Mouse (Mus musculus): ENCODE measurements around the gene Gm3005. TPM values are rescaled to one million over a fixed set of nuclear protein-coding genes. Genes with fewer than 3 reads are reported as not detected.

The Gm3005 gene
- not detected for total RNA-seq (2023)

DNA sequence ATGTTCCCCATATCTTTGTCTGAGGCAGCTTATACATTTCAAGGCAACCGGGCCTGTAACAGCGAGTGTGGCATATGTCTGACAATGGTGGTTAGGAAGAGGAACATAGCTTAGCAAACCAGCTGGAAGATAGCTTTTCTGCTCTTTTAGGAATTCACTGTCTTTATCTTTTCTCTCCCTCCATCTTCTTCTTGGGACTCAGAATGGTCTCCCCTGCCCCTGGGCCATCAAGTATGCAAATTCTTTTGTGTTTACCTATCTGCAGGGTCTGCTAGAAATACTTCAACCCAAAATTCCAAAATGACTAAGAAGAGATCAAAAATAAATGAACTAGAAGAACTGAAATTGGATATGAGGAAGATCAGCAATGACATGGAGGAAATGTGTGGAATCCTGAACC, at the start of gene Gm3005:
Gene Gm3005 (plus strand): TSS at position 301 of the 400 bp plus-strand sequence.

DNA sequence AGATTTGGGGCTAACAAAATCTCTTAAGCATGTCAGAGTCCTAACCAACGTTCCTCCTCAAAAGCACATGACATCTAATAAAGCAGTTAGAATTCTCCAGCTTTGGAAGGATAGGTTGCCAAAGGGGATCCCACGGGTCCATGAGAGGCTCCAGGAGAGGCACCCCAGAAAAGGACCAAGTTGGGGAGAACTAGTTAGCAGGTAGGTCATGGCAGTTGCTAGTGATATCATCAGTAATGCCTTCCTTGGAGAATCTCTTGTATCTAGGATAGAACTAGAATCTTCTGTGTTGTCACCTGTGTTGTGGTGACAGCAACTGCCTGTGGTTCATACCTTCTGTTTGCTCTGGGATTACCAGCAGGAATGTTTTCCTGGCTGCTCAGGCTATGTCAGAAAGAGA, 33.1 kb upstream of the Gm3005 start, which contains the start of gene Gm10413:
Gene Gm10413 (plus strand): TSS at position 301 of the 400 bp plus-strand sequence.

DNA sequence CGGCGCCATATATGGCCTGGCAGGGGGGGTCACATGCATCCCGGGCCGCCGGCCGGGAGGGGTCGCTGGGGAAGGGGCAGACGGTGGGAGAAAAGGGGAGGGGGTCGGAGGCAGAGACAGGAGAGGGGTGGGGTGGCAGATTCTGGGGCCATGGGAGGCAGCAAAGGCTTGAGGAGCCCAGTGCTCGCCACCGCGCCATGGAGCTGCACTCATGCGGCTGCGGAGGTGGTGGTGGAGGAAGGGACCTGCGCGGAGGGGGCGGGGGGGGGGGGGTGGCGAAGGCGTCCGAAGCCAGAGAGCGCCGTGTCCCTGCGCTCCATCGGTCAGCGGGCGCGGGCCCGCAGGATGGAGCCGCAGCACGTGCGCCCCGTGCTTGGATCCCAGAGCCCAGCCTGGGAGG, 15.6 kb upstream of the Gm3005 start, which contains the start of gene Gm10409:
Gene Gm10409 (plus strand): TSS at position 301 of the 400 bp plus-strand sequence.

DNA sequence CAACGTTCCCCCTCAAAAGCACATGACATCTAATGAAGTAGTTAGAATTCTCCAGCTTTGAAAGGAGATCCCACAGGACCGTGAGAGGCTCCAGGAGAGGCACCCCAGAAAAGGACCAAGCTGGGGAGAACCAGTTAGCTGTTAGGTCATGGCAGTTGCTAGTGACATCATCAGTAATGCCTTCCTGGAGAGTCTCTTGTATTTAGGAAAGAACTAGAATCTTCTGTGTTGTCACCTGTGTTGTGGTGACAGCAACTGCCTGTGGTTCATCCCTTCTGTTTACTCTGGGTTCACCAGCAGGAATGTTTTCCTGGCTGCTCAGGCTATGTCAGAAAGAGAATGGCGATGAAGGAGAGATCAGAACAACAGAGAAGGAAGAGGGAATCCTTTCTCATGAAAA, 21.2 kb downstream of the Gm3005 start, which contains the start of gene Gm10408:
Gene Gm10408 (plus strand): TSS at position 301 of the 400 bp plus-strand sequence.

DNA sequence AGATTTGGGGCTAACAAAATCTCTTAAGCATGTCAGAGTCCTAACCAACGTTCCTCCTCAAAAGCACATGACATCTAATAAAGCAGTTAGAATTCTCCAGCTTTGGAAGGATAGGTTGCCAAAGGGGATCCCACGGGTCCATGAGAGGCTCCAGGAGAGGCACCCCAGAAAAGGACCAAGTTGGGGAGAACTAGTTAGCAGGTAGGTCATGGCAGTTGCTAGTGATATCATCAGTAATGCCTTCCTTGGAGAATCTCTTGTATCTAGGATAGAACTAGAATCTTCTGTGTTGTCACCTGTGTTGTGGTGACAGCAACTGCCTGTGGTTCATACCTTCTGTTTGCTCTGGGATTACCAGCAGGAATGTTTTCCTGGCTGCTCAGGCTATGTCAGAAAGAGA, 206.3 kb downstream of the Gm3005 start, which contains the start of gene Gm3012:
Gene Gm3012 (plus strand): TSS at position 301 of the 400 bp plus-strand sequence.

Other genes with a start within 250 kb of the Gm3005 start
- not detected for gene Gm5795, start 239.8 kb upstream of the Gm3005 start, total RNA-seq (2023)
- not detected for gene D830030K20Rik, start 219.6 kb upstream of the Gm3005 start, total RNA-seq (2023)
- not detected for gene Gm2956, start 95.5 kb upstream of the Gm3005 start, total RNA-seq (2023)
- not detected for gene Gm10413, start 33.0 kb upstream of the Gm3005 start, total RNA-seq (2023)
- gene Gm10409, start 15.5 kb upstream of the Gm3005 start, total RNA-seq (2023) = not detected
- gene Gm10408, start 21.3 kb downstream of the Gm3005 start, total RNA-seq (2023) = not detected
- gene Gm3012, start 206.4 kb downstream of the Gm3005 start, total RNA-seq (2023) = not detected
- gene Gm3020, start 223.9 kb downstream of the Gm3005 start, total RNA-seq (2023) = not detected